7 mouse cellular contexts compared by ENCODE assay signal in genomic region chr12:31184217-31184975, GRCm38 (mm10). TPM values are rescaled to one million over a fixed set of nuclear protein-coding genes. Genes with fewer than 3 reads are reported as not detected.
A peak's percentile ranks its signal among the peaks of the same experiment; 100 is the strongest.
DNase-seq lines count a peak whose midpoint lies in the region; TF ChIP-seq lines count a peak whose summit lies in the region.

No protein-coding gene starts in this region.

- intact Hi-C loops in left cerebral cortex, adult 2 months (cut with DNase I), result no loop called here

- H3K27me3 ChIP-seq in limb, embryonic 10.5 days (ENCODE audit: low read depth, poor library complexity, severe bottlenecking), result no peaks in the 10 kb centered on the region

- H3K27ac ChIP-seq in limb, embryonic 10.5 days, result peak overlapping the region; percentile 39
- H3K27ac ChIP-seq in left cerebral cortex, adult 2 months, result no peak overlapping the region

- peaks cover 24% of the 10 kb centered on the region for H3K4me1 ChIP-seq in limb, embryonic 10.5 days

- peak; percentile 43 for DNase-seq in Muller cell, postnatal 12 days (ENCODE audit: inconsistent ontology term)
- peak; percentile 78 for DNase-seq in adrenal gland, adult 8-10 months
- peak; percentile 80 to 81 for DNase-seq in heart, adult 9 months (ENCODE audit: low spot score in 2 of 2)
- DNase-seq in limb, embryonic 10.5 days (ENCODE audit: low spot score), result no peak
- DNase-seq in urinary bladder, postnatal 36 days (ENCODE audit: low spot score in 2 of 2), result peak; percentile 32 to 82
- no peak for DNase-seq in left cerebral cortex, adult 2 months (ENCODE audit: extremely low spot score in 1 of 2, low spot score in 2 of 2)
- no peak for DNase-seq in thymus, postnatal 4 days

- 76% methylated on average over 11 of the region's 11 CpGs for WGBS in limb, embryonic 10.5 days

- no peak for TF ChIP-seq CTCF in left cerebral cortex, adult 2 months (IDR thresholded peaks at IDR 0.05)

- no peaks in the 10 kb centered on the region for H3K36me3 ChIP-seq in limb, embryonic 10.5 days

- no peak overlapping the region for H3K4me3 ChIP-seq in limb, embryonic 10.5 days
- H3K4me3 ChIP-seq in left cerebral cortex, adult 2 months, result no peak overlapping the region

- H3K9me3 ChIP-seq in limb, embryonic 10.5 days (replicated peaks), result no peaks in the 10 kb centered on the region

RNA-seq across cellular contexts. Expression of gene Gm6993, which starts 56.2 kb away (rescaled TPM):
- total RNA-seq in adrenal gland, adult 8-10 months (2022), result not detected
- not detected in 2 replicates for polyA plus RNA-seq in limb, embryonic 10.5 days (2016; fragmentation: Nextera tagmentation; extraction: Ambion mirVana)
- total RNA-seq in left cerebral cortex, adult 2 months (2021), result not detected

Comparison
In these comparisons a context has a peak if more than half of its experiments do, and no peak if none do; other contexts are left out.
1. DNase-seq: peak in Muller cell, postnatal 12 days (single experiment), adrenal gland, adult 8-10 months (single experiment), heart, adult 9 months (2 of 2) and urinary bladder, postnatal 36 days (2 of 2); none in limb, embryonic 10.5 days (single experiment), left cerebral cortex, adult 2 months (0 of 2) and thymus, postnatal 4 days (single experiment).